Mouse (Mus musculus): ENCODE measurements at regions not wholly inside any gene's neighbourhood (a gene's known extent, or its start where the extent isn't known, plus 50 kb on each side); places are given as distances from the start of the nearest gene placed in this dataset.

GRCm38 (mm10) chr12:79988401-79989358 lies 124.1 kb downstream of the Zfp36l1 start:
- Histone ChIP-seq H3K27ac (ENCODE audit: low read depth, low read length) (no peak overlapping the region), H3K36me3 (ENCODE audit: control insufficient read depth, insufficient read depth) (no peaks in the 10 kb centered on the region), H3K27me3 (replicated peaks; ENCODE audit: control insufficient read depth, insufficient read depth, low read length) (no peaks in the 10 kb centered on the region), H3K9ac (ENCODE audit: low read depth, low read length) (no peak overlapping the region), H3K4me2 (replicated peaks; ENCODE audit: low read depth) (no peak overlapping the region), H3K4me1 (replicated peaks; ENCODE audit: control insufficient read depth, insufficient read depth, low read length) (no peaks in the 10 kb centered on the region; the same call in 1 of the 2 replicates), H3K4me3 (ENCODE audit: low read depth, low read length) (no peak overlapping the region), H3K9me3 (ENCODE audit: control insufficient read depth) (no peaks in the 10 kb centered on the region)
- no peak for ATAC-seq
- 66% methylated on average over 11 of the region's 11 CpGs for WGBS
- TF ChIP-seq CTCF (IDR thresholded peaks at IDR 0.05; ENCODE audit: low read depth): no peak

GRCm38 (mm10) chr12:79986241-79986976 lies 126.4 kb downstream of the Zfp36l1 start:
- no peak overlapping the region for H3K9ac ChIP-seq (ENCODE audit: low read depth, low read length)
- 0 out of 2 replicates have a peak overlapping the region, but pooled peaks have one; percentile 16 for H3K27ac ChIP-seq (ENCODE audit: low read depth, low read length)
- H3K36me3 ChIP-seq (ENCODE audit: control insufficient read depth, insufficient read depth): no peaks in the 10 kb centered on the region
- no peak for TF ChIP-seq CTCF (IDR thresholded peaks at IDR 0.05; ENCODE audit: low read depth)
- H3K4me3 ChIP-seq (ENCODE audit: low read depth, low read length): no peak overlapping the region
- H3K4me1 ChIP-seq (replicated peaks; ENCODE audit: control insufficient read depth, insufficient read depth, low read length): no peaks in the 10 kb centered on the region; the same call in 1 of the 2 replicates
- no peak for ATAC-seq
- H3K9me3 ChIP-seq (ENCODE audit: control insufficient read depth): no peaks in the 10 kb centered on the region
- H3K4me2 ChIP-seq (replicated peaks; ENCODE audit: low read depth): no peak overlapping the region
- 23% methylated on average over 9 of the region's 9 CpGs for WGBS
- H3K27me3 ChIP-seq (replicated peaks; ENCODE audit: control insufficient read depth, insufficient read depth, low read length): no peaks in the 10 kb centered on the region

GRCm38 (mm10) chr12:79984985-79985747 lies 127.6 kb downstream of the Zfp36l1 start:
- H3K27ac ChIP-seq (ENCODE audit: low read depth, low read length): no peak overlapping the region

GRCm38 (mm10) chr12:79984025-79984790 lies 128.6 kb downstream of the Zfp36l1 start:
- no peak overlapping the region for H3K9ac ChIP-seq (ENCODE audit: low read depth, low read length)
- WGBS: 71% methylated on average over 10 of the region's 10 CpGs
- no peak for ATAC-seq
- H3K9me3 ChIP-seq (ENCODE audit: control insufficient read depth): no peaks in the 10 kb centered on the region
- no peaks in the 10 kb centered on the region for H3K36me3 ChIP-seq (ENCODE audit: control insufficient read depth, insufficient read depth)
- no peak overlapping the region for H3K4me3 ChIP-seq (ENCODE audit: low read depth, low read length)
- no peak for TF ChIP-seq CTCF (IDR thresholded peaks at IDR 0.05; ENCODE audit: low read depth)
- no peak overlapping the region for H3K4me2 ChIP-seq (replicated peaks; ENCODE audit: low read depth)
- no peaks in the 10 kb centered on the region for H3K27me3 ChIP-seq (replicated peaks; ENCODE audit: control insufficient read depth, insufficient read depth, low read length)
- H3K4me1 ChIP-seq (replicated peaks; ENCODE audit: control insufficient read depth, insufficient read depth, low read length): no peaks in the 10 kb centered on the region; the same call in 1 of the 2 replicates
- no peak overlapping the region for H3K27ac ChIP-seq (ENCODE audit: low read depth, low read length)

More at GRCm38 (mm10) chr12:79984985-79985747, 127.6 kb downstream of the Zfp36l1 start:
- Histone ChIP-seq H3K4me1 (replicated peaks; ENCODE audit: control insufficient read depth, insufficient read depth, low read length) (no peaks in the 10 kb centered on the region; the same call in 1 of the 2 replicates), H3K36me3 (ENCODE audit: control insufficient read depth, insufficient read depth) (no peaks in the 10 kb centered on the region), H3K9me3 (ENCODE audit: control insufficient read depth) (no peaks in the 10 kb centered on the region), H3K9ac (ENCODE audit: low read depth, low read length) (no peak overlapping the region), H3K4me2 (replicated peaks; ENCODE audit: low read depth) (no peak overlapping the region), H3K4me3 (ENCODE audit: low read depth, low read length) (no peak overlapping the region), H3K27me3 (replicated peaks; ENCODE audit: control insufficient read depth, insufficient read depth, low read length) (no peaks in the 10 kb centered on the region)
- no peak for TF ChIP-seq CTCF (IDR thresholded peaks at IDR 0.05; ENCODE audit: low read depth)
- ATAC-seq: no peak
- WGBS: 75% methylated on average over 5 of the region's 5 CpGs

DNA sequence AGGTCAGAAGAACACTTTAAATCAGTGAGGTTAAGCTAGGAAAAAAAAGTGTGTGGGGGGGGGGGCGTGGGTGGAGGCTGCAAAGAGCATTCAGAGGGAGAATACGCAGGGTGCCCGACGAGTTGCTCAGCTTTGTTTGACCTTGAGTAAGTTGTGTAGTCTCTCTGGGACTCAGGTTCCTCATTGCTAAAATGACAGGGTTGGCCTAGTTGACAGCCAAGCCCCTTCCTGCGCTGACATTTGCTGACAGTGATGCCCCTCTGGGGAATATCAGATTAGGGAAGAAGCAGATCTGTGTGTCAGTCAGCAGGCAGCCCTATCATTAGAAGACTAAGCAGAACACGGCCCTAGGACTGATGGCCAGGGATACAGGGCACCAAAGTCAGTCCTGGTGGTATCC lies 129.6 kb downstream of the Zfp36l1 start:
- H3K9me3 ChIP-seq (ENCODE audit: control insufficient read depth): no peaks in the 10 kb centered on the region
- WGBS: 70% methylated on average over 6 of the region's 6 CpGs
- no peak overlapping the region for H3K27ac ChIP-seq (ENCODE audit: low read depth, low read length)
- H3K27me3 ChIP-seq (replicated peaks; ENCODE audit: control insufficient read depth, insufficient read depth, low read length): no peaks in the 10 kb centered on the region
- no peak overlapping the region for H3K4me2 ChIP-seq (replicated peaks; ENCODE audit: low read depth)
- no peaks in the 10 kb centered on the region for H3K36me3 ChIP-seq (ENCODE audit: control insufficient read depth, insufficient read depth)
- TF ChIP-seq CTCF (IDR thresholded peaks at IDR 0.05; ENCODE audit: low read depth): no peak
- no peaks in the 10 kb centered on the region for H3K4me1 ChIP-seq (replicated peaks; ENCODE audit: control insufficient read depth, insufficient read depth, low read length)
- H3K4me3 ChIP-seq (ENCODE audit: low read depth, low read length): no peak overlapping the region
- no peak overlapping the region for H3K9ac ChIP-seq (ENCODE audit: low read depth, low read length)
- ATAC-seq: no peak
